13 mouse cellular contexts compared by ENCODE assay signal in the genomic region with DNA sequence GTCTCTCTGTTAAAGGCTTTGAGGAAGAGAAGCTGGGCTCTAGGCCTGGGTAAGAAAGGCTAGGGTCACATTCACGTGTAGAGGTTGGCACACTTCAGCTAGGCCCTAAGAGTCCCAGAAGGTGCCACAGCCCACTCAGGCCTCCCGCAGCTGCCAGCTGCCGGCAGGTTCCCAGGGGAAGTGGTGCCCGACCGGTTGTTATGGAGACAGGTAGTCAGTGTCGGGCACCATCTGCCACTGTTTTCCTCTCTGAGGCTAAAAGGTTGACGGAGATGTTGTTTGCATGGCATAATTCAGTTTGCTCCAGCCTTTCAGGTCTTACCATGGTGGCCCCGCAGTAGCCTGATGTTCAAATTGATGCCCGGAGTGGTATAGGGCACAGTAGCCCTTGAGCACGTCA. TPM values are rescaled to one million over a fixed set of nuclear protein-coding genes. Genes with fewer than 3 reads are reported as not detected.
DNase-seq lines count a peak whose midpoint lies in the region; ATAC-seq and TF ChIP-seq lines count a peak whose summit lies in the region.
"Had no signal": no experiment of that assay in that cellular context is flagged by ENCODE, and none has a peak within 500 bp of the region (broad histone marks: within the 10 kb centered on the region; RNA-seq: fewer than 3 reads in every experiment).

No protein-coding gene starts in this region.

- peak; percentile 31 for DNase-seq in layer of hippocampus, adult 9-11 months
- no peak for DNase-seq in layer of hippocampus, adult 11-12 months (ENCODE audit: low spot score)
- peak; percentile 71 for DNase-seq in brain, embryonic 14.5 days (ENCODE audit: low read depth)
- peak; percentile 79 to 82 for DNase-seq in cerebellum, adult 18-20 months
- DNase-seq in spleen, postnatal 14 days (ENCODE audit: low spot score in 2 of 2): no peak
- DNase-seq in kidney, postnatal 14 days: no peak
- DNase-seq: kidney, postnatal 36 days had no signal

- H3K4me1 ChIP-seq in hindbrain, embryonic 13.5 days (replicated peaks): peaks cover 40% of the 10 kb centered on the region
- no peaks in the 10 kb centered on the region for H3K4me1 ChIP-seq in intestine, embryonic 16.5 days (ENCODE audit: control insufficient read depth, insufficient read depth, low read length)

- H3K9ac ChIP-seq in hindbrain, embryonic 13.5 days: no peak overlapping the region
- no peak overlapping the region for H3K9ac ChIP-seq in intestine, embryonic 16.5 days (ENCODE audit: low read depth, low read length)
- H3K9ac ChIP-seq: embryonic facial prominence, embryonic 13.5 days; liver, embryonic 12.5 days had no signal

- no peak overlapping the region for H3K4me2 ChIP-seq in hindbrain, embryonic 13.5 days
- H3K4me2 ChIP-seq in intestine, embryonic 16.5 days (ENCODE audit: low read depth, low read length): no peak overlapping the region
- H3K4me2 ChIP-seq: embryonic facial prominence, embryonic 13.5 days; liver, embryonic 12.5 days had no signal

- WGBS in hindbrain, embryonic 13.5 days: 56% methylated on average over 10 of the region's 10 CpGs
- 86% methylated on average over 10 of the region's 10 CpGs for WGBS in intestine, embryonic 16.5 days

- TF ChIP-seq POLR2A in brain, embryonic 14.5 days (IDR thresholded peaks at IDR 0.05; ENCODE audit: borderline replicate concordance, extremely low read depth, insufficient read depth, insufficient read length, poor library complexity, severe bottlenecking): no peak

- no peak for TF ChIP-seq CTCF in brain, embryonic 14.5 days (IDR thresholded peaks at IDR 0.05; ENCODE audit: borderline replicate concordance, extremely low read depth, insufficient read depth, insufficient read length)

- no peaks in the 10 kb centered on the region for H3K9me3 ChIP-seq in hindbrain, embryonic 13.5 days
- H3K9me3 ChIP-seq in intestine, embryonic 16.5 days (ENCODE audit: control insufficient read depth, low read length): no peaks in the 10 kb centered on the region
- H3K9me3 ChIP-seq: embryonic facial prominence, embryonic 13.5 days; liver, embryonic 12.5 days had no signal

- ATAC-seq in hindbrain, embryonic 13.5 days (ENCODE audit: low FRiP score): no peak
- ATAC-seq in intestine, embryonic 16.5 days: no peak
- ATAC-seq: CD4-positive, CD25-positive, alpha-beta regulatory T cell, adult 4 months; intestine, postnatal 0 days; liver, embryonic 12.5 days had no signal

- no peak overlapping the region for H3K4me3 ChIP-seq in hindbrain, embryonic 13.5 days
- H3K4me3 ChIP-seq in intestine, embryonic 16.5 days (ENCODE audit: low read length): no peak overlapping the region
- H3K4me3 ChIP-seq: embryonic facial prominence, embryonic 13.5 days; liver, embryonic 12.5 days had no signal

- no peaks in the 10 kb centered on the region for H3K27me3 ChIP-seq in hindbrain, embryonic 13.5 days
- no peaks in the 10 kb centered on the region for H3K27me3 ChIP-seq in intestine, embryonic 16.5 days (replicated peaks; ENCODE audit: control insufficient read depth, insufficient read depth, low read length)
- H3K27me3 ChIP-seq: embryonic facial prominence, embryonic 13.5 days; liver, embryonic 12.5 days had no signal

- peaks cover 64% of the 10 kb centered on the region for H3K36me3 ChIP-seq in hindbrain, embryonic 13.5 days
- peaks cover 30% of the 10 kb centered on the region for H3K36me3 ChIP-seq in intestine, embryonic 16.5 days (ENCODE audit: control insufficient read depth, insufficient read depth, low read length)

- peak overlapping the region; percentile 76 for H3K27ac ChIP-seq in hindbrain, embryonic 13.5 days
- no peak overlapping the region for H3K27ac ChIP-seq in intestine, embryonic 16.5 days (ENCODE audit: low read length)
- H3K27ac ChIP-seq: embryonic facial prominence, embryonic 13.5 days; liver, embryonic 12.5 days had no signal

RNA-seq across cellular contexts. Expression of gene Eif4g3, which starts 52.8 kb away (rescaled TPM):
- polyA plus RNA-seq in brain, embryonic 14.5 days (2012; rRNA removed): 130 and 149 TPM in 2 replicates
- polyA plus RNA-seq in hindbrain, embryonic 13.5 days (2015; fragmentation: Nextera tagmentation; extraction: Ambion mirVana): 48.7 and 53.1 TPM in 2 replicates
- polyA plus RNA-seq in intestine, embryonic 16.5 days (2015; fragmentation: Nextera tagmentation; extraction: Ambion mirVana): 16.4 and 18.0 TPM in 2 replicates

Comparison
In these comparisons a context has a peak if more than half of its experiments do, and no peak if none do; other contexts are left out.
1. DNase-seq: peak in layer of hippocampus, adult 9-11 months (single experiment), brain, embryonic 14.5 days (single experiment) and cerebellum, adult 18-20 months (2 of 2); none in layer of hippocampus, adult 11-12 months (single experiment), spleen, postnatal 14 days (0 of 2) and kidney, postnatal 14 days (single experiment).